Mouse (Mus musculus): ENCODE data around the gene Alkbh4. TPM values are rescaled to one million over a fixed set of nuclear protein-coding genes. Genes with fewer than 3 reads are reported as not detected.

Gene Alkbh4
- total RNA-seq, 2 experiments from 2014 or later, result 11.0 to 11.4 TPM

GRCm38 (mm10) chr5:136179594-136179993, 43.6 kb downstream of the Alkbh4 start:
- no peak for DNase-seq (ENCODE audit: low spot score in 2 of 2)

- DNase-seq (ENCODE audit: low spot score in 2 of 2), result peak; percentile 45 to 74
Observed at GRCm38 (mm10) chr5:136181197-136181596, 45.3 kb downstream of the Alkbh4 start.

- DNase-seq (ENCODE audit: low spot score in 2 of 2), result peak; percentile 60 to 81
Observed at GRCm38 (mm10) chr5:136182049-136182448, 46.1 kb downstream of the Alkbh4 start.

- no peak for DNase-seq (ENCODE audit: low spot score in 2 of 2)
Observed at GRCm38 (mm10) chr5:136182830-136183229, 46.9 kb downstream of the Alkbh4 start.

- DNase-seq (ENCODE audit: low spot score in 2 of 2), result no peak
Observed at GRCm38 (mm10) chr5:136183766-136184165, 47.8 kb downstream of the Alkbh4 start.

GRCm38 (mm10) chr5:136186723-136187122, 50.8 kb downstream of the Alkbh4 start:
- peak in 1 of 2 experiments; percentile 78 for DNase-seq (ENCODE audit: low spot score in 2 of 2)

Small RNAs within 50 kb of the gene (microRNA-seq; reads per million reads assigned to microRNA genes)
- gene Mir7035, result 0 to 2.3 reads per million in 2 experiments

Other genes with a start within 250 kb of the Alkbh4 start
- 10 to 100 TPM; 16.7 to 22.4 TPM for gene Hspb1, start 248.2 kb upstream of the Alkbh4 start, total RNA-seq (2021)
- gene Ywhag, start 201.5 kb upstream of the Alkbh4 start, total RNA-seq (2021), result 1,000 to 10,000 TPM; 1,236 to 1,273 TPM
- 1 to 10 TPM; 1.1 to 1.4 TPM for gene Ssc4d, start 161.6 kb upstream of the Alkbh4 start, total RNA-seq (2021)
- not detected for gene Zp3, start 156.0 kb upstream of the Alkbh4 start, total RNA-seq (2021)
- 1 to 10 TPM; 8.8 to 9.2 TPM for gene Dtx2, start 141.3 kb upstream of the Alkbh4 start, total RNA-seq (2021)
- gene Upk3b, start 97.7 kb upstream of the Alkbh4 start, total RNA-seq (2021), result not detected
- under 1 TPM in 1 of 2 experiments, not detected in 1; 0.52 TPM for gene Upk3bl, start 81.7 kb upstream of the Alkbh4 start, total RNA-seq (2021)
- gene Rasa4, start 52.2 kb upstream of the Alkbh4 start, total RNA-seq (2021), result 1 to 10 TPM; 3.3 to 3.8 TPM
- gene Polr2j, start 19.5 kb upstream of the Alkbh4 start, total RNA-seq (2021), result 10 to 100 TPM; 77.4 to 79.3 TPM
- 10 to 100 TPM; 14.6 to 14.9 TPM for gene Lrwd1, start 72 bp upstream of the Alkbh4 start, total RNA-seq (2021)
- 100 to 1,000 TPM; 121 to 132 TPM for gene Orai2, start 34.6 kb downstream of the Alkbh4 start, total RNA-seq (2021)
- gene Prkrip1, start 62.8 kb downstream of the Alkbh4 start, total RNA-seq (2021), result 10 to 100 TPM; 38.4 to 45.9 TPM
- 1 to 10 TPM; 6.5 to 7.7 TPM for gene Sh2b2, start 110.4 kb downstream of the Alkbh4 start, total RNA-seq (2021)